Mouse (Mus musculus) yolk sac, embryonic 10.5 days (tissue): ENCODE measurements around the gene Wnt7b.

Source experiments
- DNase-seq: peaks from one replicate; pipeline ENCODE4 v3.0.0-alpha.2; 2017; ENCODE audit warnings: low spot score

The Wnt7b gene

DNA sequence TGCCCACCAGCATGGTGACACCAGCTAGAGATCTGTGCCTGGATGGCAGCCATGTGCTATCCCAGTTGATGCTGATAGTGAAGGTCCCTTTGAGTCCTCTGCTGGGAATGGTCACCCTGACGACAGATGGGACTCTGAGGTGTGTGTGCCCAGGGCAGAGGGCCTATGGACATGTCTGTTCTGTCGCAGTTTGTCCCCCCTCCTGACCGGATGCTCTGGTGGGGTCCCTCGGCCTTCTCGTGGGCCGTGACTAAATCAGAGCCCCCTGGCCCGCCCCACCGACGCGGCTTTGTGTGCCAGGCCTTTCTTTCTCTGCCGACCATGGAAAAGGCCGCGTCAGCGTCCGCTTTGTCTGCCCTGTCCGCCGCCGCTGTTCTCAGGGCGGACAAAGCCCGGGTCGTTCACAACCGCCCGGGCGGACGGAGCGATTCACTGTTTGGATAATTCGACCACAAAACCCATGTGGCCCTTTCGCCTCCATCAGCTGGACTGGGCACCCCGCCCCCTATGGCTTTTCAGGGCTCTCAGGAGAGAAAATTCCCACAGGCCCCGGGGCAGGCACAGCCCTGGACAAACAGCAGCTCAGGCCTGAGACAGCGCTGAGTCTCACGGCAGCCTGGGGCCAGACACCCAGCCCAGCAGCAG is 74.8 kb downstream of the Wnt7b start:
- DNase-seq, result no peak

DNA sequence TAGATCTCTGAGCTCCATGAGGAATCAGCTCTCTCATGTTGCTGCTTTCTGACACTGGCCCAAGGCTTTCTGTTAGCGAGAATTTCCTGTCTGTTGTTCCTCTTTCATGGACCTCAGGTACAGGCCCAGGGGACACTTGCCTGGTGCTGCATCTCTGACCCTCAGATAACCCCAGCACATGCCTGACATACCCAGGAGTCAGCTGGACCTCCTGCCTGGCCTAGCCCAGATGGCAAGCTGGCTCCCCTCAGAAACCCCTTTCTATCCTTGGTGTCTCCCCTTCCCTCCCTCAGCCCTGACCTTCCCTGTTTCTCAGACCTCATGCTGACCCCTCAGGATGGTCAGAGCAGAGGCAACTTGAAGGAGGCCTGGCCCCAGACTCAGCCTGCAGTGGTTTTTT is 75.6 kb downstream of the Wnt7b start:
- DNase-seq, result no peak

DNA sequence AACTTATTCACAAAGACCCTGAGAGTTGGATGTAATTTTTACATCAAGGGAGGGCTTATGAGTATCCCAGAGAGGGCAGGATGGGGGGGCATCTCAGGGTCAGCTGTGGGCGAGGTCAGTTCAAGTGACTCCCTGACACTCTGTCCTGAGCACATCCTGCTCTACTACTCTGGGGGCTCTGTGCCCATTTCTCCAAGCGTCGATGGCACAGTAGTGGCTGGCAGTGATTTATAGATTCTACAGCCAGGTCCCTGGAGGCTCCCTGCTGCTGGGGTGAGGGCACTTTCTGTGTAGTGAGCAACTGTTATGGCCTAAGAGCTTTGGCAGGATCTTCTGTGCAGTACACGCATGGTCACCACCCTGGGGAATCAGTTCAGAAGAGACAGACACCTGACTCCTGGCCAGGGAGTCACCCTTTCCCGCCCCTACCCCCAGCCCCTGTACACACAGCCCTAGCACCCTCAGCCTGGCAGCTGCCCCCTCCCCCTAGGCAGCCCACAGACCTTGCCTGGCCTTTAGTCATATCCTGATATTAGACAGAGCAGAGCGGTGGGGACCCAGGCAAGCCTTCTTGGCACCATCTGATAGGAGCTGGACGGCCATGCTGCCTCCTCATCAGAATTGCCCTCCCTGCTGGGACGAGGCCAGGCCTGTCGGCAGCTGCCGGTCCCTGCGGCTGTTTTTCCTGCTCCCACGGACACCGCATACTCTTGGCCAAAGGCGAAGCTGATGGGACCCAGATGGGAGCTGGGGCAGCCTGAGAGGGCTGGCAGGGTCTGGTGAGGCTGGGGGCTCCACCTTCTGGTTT is 77.0 kb downstream of the Wnt7b start:
- no peak for DNase-seq

DNA sequence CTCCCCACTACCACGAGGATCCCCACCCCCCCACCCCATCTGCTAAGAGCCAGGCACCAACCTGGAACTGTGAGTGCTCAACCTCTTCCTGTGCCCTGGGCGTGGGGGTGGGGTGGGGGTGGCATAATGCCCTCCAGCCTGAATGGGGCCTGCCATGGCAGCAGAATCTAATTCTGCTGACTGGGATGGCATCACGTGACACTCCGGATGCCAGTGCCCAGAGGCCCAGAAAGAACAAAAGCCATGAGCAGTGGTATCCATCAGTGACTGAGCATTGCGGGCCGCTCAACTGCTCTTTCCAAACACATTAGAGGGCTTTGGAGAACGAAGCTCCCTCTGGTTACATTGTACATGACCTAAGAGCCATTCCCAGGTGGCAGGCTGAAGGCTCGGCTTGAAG is 79.1 kb downstream of the Wnt7b start, which contains the start of gene 7530416G11Rik:
7530416G11Rik (minus strand) TSS at position 101 of the 400 bp plus-strand sequence.
- no peak for DNase-seq

DNA sequence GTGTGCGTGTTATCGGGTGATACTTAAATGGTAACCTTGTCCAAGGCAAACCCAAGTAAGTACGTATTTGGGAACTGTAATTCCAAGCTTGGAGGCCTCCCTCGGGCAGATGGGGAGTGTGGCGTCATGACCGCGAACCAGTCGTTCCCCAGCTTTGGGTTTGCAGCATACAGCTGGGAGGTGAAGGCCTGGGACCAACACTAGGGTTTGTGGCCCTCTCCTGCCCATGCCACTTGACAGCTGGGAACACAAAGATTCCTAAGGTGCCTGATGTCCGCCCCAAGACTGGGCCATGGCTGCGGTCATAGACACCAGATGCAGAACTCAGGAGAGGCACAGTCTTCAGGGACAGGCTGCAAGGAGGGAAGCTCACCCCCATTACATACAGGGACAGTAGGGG is 82.0 kb downstream of the Wnt7b start:
- no peak for DNase-seq

DNA sequence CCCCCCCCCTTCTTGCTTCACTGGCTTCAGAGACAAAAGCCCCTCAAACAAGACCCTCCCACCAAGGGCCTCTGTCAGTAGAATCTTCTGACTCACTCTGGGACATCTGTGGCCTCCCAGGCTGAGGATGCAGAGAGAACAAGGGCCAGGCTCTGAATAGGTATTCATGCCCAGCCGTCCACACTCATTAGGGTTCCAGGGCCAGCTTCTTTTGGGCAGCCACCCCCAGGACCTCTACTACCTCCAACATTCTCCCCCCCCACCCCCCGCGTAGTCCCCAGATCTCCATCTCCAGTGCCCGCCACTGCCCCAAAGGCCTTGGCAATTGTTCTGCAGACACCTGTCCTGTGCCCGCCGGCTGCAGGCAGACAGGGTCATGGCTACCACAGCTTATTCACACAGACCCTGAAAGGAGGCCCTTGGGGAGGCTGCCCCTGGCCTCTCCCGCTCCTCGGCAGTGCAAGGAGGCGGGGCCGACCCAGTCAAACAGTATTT is 84.2 kb downstream of the Wnt7b start:
- no peak for DNase-seq

DNA sequence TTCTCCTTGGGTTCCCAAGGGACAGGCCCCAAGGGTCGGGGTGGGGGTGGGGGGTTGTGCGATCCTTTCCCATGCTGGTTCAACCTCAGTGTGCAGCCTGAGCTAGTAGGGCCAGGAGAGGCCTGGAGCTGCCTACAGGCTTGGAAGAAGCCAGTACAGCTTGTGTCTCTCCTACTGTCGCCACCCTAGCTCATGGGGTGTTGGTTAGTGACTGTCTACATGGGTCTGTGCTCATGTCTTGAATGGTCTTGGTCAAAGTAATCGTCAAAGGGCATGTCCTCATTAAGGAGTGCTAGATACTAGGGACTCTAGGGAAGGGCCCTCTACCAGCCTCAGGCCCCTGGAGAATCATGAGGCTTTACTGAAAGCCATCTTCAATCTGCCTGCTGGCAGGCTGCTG is 84.7 kb downstream of the Wnt7b start:
- no peak for DNase-seq

DNA sequence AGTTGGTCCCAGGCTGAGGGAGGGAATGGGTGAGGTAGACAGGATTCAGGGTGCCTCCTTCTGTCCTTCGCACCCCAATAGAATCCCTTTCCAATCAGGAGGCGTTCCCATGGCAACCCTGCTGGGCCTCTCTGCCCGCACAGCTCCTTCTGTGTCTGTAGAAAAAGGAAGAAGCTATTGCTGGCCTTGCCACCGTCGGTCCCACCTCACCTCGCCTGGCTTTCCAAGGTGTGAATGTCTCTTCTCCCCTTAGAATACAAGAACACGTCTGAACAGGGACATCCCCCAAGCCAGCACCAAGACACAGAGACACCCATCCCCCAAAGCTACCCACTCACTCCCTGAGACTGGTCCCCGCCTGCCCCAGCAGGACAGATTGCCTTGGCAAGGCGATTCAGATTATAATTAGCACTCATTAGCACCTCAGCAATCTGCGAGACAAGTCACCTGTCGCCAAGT is 88.1 kb downstream of the Wnt7b start:
- DNase-seq, result no peak

DNA sequence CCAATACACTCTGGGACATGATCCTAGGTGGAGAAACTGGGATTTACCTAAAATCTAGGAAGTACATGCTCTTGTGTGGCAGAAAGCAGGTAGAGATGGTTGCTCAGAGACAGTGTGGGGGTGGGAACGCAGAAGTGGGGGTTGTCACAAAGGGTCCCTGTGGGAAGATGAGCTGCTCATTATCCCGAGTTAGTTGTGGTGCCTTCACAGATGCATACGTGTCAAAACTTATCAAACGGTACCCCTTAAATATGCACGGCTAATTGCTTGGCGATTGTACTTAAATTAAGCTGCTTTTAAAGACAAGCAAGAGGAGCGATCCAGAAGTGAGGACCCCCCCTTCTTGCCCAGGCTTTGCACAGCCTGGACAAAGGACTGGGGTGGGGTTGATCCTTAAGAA is 92.5 kb downstream of the Wnt7b start:
- no peak for DNase-seq

DNA sequence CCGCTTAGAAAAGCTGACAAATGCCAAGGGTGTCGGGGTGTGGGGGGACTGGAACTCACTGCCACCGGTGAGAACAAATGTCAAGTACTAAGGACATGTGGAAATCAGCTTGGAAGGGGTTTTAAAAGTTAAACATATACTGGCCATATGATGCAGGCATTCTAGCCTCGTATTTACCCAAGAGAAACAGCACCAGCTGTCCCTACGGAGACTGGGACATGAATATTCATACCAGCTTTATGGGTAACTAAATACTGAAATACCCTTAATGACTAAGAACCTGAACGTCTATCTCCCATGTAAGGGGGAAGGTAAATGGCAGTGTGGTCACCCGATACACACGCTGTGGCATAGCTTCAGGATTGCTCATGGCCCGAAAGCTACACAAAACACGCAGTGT is 93.4 kb downstream of the Wnt7b start:
- DNase-seq, result no peak
